Mouse (Mus musculus): ENCODE results near the gene Ppp2r5c. TPM values are rescaled to one million over a fixed set of nuclear protein-coding genes. Genes with fewer than 3 reads are reported as not detected.
A peak's percentile ranks its signal among the peaks of the same experiment; 100 is the strongest.

The Ppp2r5c gene
- polyA plus RNA-seq, 1 experiment from 2014 or later = 143 TPM

GRCm38 (mm10) chr12:110497013-110497412, 50.1 kb downstream of the Ppp2r5c start:
- Histone ChIP-seq H3K27me3 (replicated peaks; ENCODE audit: low read depth, poor library complexity, severe bottlenecking) (no peaks in the 10 kb centered on the region), H3K27ac (replicated peaks) (no peak overlapping the region), H3K9me3 (no peaks in the 10 kb centered on the region), H3K36me3 (replicated peaks) (peaks cover 17% of the 10 kb centered on the region), H3K4me1 (peaks cover 34% of the 10 kb centered on the region), H3K4me3 (no peak overlapping the region)
- DNase-seq (ENCODE audit: low spot score) = no peak
- WGBS = 82% methylated on average over 3 of the region's 3 CpGs

- WGBS = 83% methylated on average over 8 of the region's 8 CpGs
- Histone ChIP-seq H3K4me3 (no peak overlapping the region), H3K27me3 (replicated peaks; ENCODE audit: low read depth, poor library complexity, severe bottlenecking) (no peaks in the 10 kb centered on the region), H3K9me3 (no peaks in the 10 kb centered on the region), H3K27ac (replicated peaks) (no peak overlapping the region), H3K4me1 (peaks cover 37% of the 10 kb centered on the region), H3K36me3 (replicated peaks) (peaks cover 17% of the 10 kb centered on the region)
- no peak for DNase-seq (ENCODE audit: low spot score)
These were observed 50.6 kb downstream of the Ppp2r5c start for GRCm38 (mm10) chr12:110497485-110497884.

GRCm38 (mm10) chr12:110498283-110499224, 51.6 kb downstream of the Ppp2r5c start:
- Histone ChIP-seq H3K4me1 (peaks cover 42% of the 10 kb centered on the region), H3K4me3 (no peak overlapping the region), H3K27me3 (replicated peaks; ENCODE audit: low read depth, poor library complexity, severe bottlenecking) (no peaks in the 10 kb centered on the region), H3K9me3 (no peaks in the 10 kb centered on the region), H3K36me3 (replicated peaks) (peaks cover 16% of the 10 kb centered on the region), H3K27ac (replicated peaks) (peak overlapping the region; percentile 48; the same call in 1 of the 2 replicates)
- no peak for DNase-seq (ENCODE audit: low spot score)
- WGBS = 86% methylated on average over 22 of the region's 22 CpGs

- DNase-seq (ENCODE audit: low spot score) = no peak
- no peaks in the 10 kb centered on the region for H3K9me3 ChIP-seq
- 74% methylated on average over 14 of the region's 14 CpGs for WGBS
- no peaks in the 10 kb centered on the region for H3K27me3 ChIP-seq (replicated peaks; ENCODE audit: low read depth, poor library complexity, severe bottlenecking)
- H3K27ac ChIP-seq (replicated peaks) = peak overlapping the region; percentile 40; the same call in 1 of the 2 replicates
- H3K4me3 ChIP-seq = no peak overlapping the region
- peaks cover 50% of the 10 kb centered on the region for H3K4me1 ChIP-seq
- H3K36me3 ChIP-seq (replicated peaks) = peaks cover 9% of the 10 kb centered on the region
These were observed 52.5 kb downstream of the Ppp2r5c start for GRCm38 (mm10) chr12:110499225-110499992.

GRCm38 (mm10) chr12:110500095-110500494, 53.2 kb downstream of the Ppp2r5c start:
- Histone ChIP-seq H3K36me3 (replicated peaks) (peaks cover 9% of the 10 kb centered on the region), H3K27me3 (replicated peaks; ENCODE audit: low read depth, poor library complexity, severe bottlenecking) (no peaks in the 10 kb centered on the region), H3K9me3 (no peaks in the 10 kb centered on the region), H3K4me1 (peaks cover 54% of the 10 kb centered on the region), H3K4me3 (no peak overlapping the region), H3K27ac (replicated peaks) (0 out of 2 replicates have a peak overlapping the region, but pooled peaks have one; percentile 10)
- WGBS = 93% methylated on average over 8 of the region's 8 CpGs
- no peak for DNase-seq (ENCODE audit: low spot score)

GRCm38 (mm10) chr12:110503406-110504144, 56.7 kb downstream of the Ppp2r5c start:
- Histone ChIP-seq H3K9me3 (no peaks in the 10 kb centered on the region), H3K27me3 (replicated peaks; ENCODE audit: low read depth, poor library complexity, severe bottlenecking) (no peaks in the 10 kb centered on the region), H3K36me3 (replicated peaks) (peaks cover 9% of the 10 kb centered on the region), H3K4me1 (peaks cover 60% of the 10 kb centered on the region), H3K4me3 (no peak overlapping the region), H3K27ac (replicated peaks) (no peak overlapping the region)
- 79% methylated on average over 8 of the region's 8 CpGs for WGBS
- DNase-seq (ENCODE audit: low spot score) = no peak

- no peak overlapping the region; the same call in 1 of the 2 replicates for H3K27ac ChIP-seq (replicated peaks)
- WGBS = 80% methylated on average over 9 of the region's 9 CpGs
- H3K4me1 ChIP-seq = peaks cover 60% of the 10 kb centered on the region
These were observed 57.2 kb downstream of the Ppp2r5c start for GRCm38 (mm10) chr12:110504145-110504490.

GRCm38 (mm10) chr12:110504793-110505192, 57.9 kb downstream of the Ppp2r5c start:
- Histone ChIP-seq H3K9me3 (no peaks in the 10 kb centered on the region), H3K4me1 (peaks cover 60% of the 10 kb centered on the region), H3K36me3 (replicated peaks) (peaks cover 6% of the 10 kb centered on the region), H3K27me3 (replicated peaks; ENCODE audit: low read depth, poor library complexity, severe bottlenecking) (no peaks in the 10 kb centered on the region), H3K4me3 (no peak overlapping the region), H3K27ac (replicated peaks) (no peak overlapping the region)
- DNase-seq (ENCODE audit: low spot score) = no peak
- whole genome bisulfite sequencing = 56% methylated on average over 3 of the region's 3 CpGs

More at GRCm38 (mm10) chr12:110504145-110504490, 57.2 kb downstream of the Ppp2r5c start:
- no peak for DNase-seq (ENCODE audit: low spot score)
- H3K4me3 ChIP-seq = no peak overlapping the region
- H3K27me3 ChIP-seq (replicated peaks; ENCODE audit: low read depth, poor library complexity, severe bottlenecking) = no peaks in the 10 kb centered on the region
- peaks cover 9% of the 10 kb centered on the region for H3K36me3 ChIP-seq (replicated peaks)
- H3K9me3 ChIP-seq = no peaks in the 10 kb centered on the region

GRCm38 (mm10) chr12:110506046-110506445, 59.1 kb downstream of the Ppp2r5c start:
- Histone ChIP-seq H3K4me1 (peaks cover 63% of the 10 kb centered on the region), H3K27me3 (replicated peaks; ENCODE audit: low read depth, poor library complexity, severe bottlenecking) (no peaks in the 10 kb centered on the region), H3K36me3 (replicated peaks) (no peaks in the 10 kb centered on the region), H3K4me3 (no peak overlapping the region), H3K27ac (replicated peaks) (no peak overlapping the region), H3K9me3 (no peaks in the 10 kb centered on the region)
- no peak for DNase-seq (ENCODE audit: low spot score)
- 84% methylated on average over 5 of the region's 5 CpGs for WGBS

GRCm38 (mm10) chr12:110507714-110508297, 60.9 kb downstream of the Ppp2r5c start:
- WGBS = 48% methylated on average over 9 of the region's 9 CpGs
- Histone ChIP-seq H3K27me3 (replicated peaks; ENCODE audit: low read depth, poor library complexity, severe bottlenecking) (no peaks in the 10 kb centered on the region), H3K36me3 (replicated peaks) (peaks cover 2% of the 10 kb centered on the region), H3K27ac (replicated peaks) (no peak overlapping the region), H3K9me3 (no peaks in the 10 kb centered on the region), H3K4me3 (no peak overlapping the region), H3K4me1 (peaks cover 56% of the 10 kb centered on the region)
- DNase-seq (ENCODE audit: low spot score) = peak; percentile 15

GRCm38 (mm10) chr12:110508680-110509079, 61.8 kb downstream of the Ppp2r5c start:
- H3K36me3 ChIP-seq (replicated peaks) = peaks cover 10% of the 10 kb centered on the region
- no peak overlapping the region for H3K4me3 ChIP-seq
- H3K9me3 ChIP-seq = no peaks in the 10 kb centered on the region
- H3K4me1 ChIP-seq = peaks cover 51% of the 10 kb centered on the region
- 0 out of 2 replicates have a peak overlapping the region, but pooled peaks have one; percentile 31 for H3K27ac ChIP-seq (replicated peaks)
- H3K27me3 ChIP-seq (replicated peaks; ENCODE audit: low read depth, poor library complexity, severe bottlenecking) = no peaks in the 10 kb centered on the region
- no peak for DNase-seq (ENCODE audit: low spot score)
- WGBS = 61% methylated on average over 5 of the region's 5 CpGs
